Mouse (Mus musculus) brain, embryonic 14.5 days (tissue): ENCODE results near the gene Pla2g2f. TPM values are rescaled to one million over a fixed set of nuclear protein-coding genes. Genes with fewer than 3 reads are reported as not detected.

ENCODE experiments used
- DNase-seq: peaks from one replicate; pipeline ENCODE4 v3.0.0-alpha.2; 2011; ENCODE audit warnings: low read depth
- CTCF ChIP-seq: fragments of 200-500 bp; IDR thresholded peaks from 2 replicates; pipeline ENCODE4 v1.5.1; 2012; ENCODE audit warnings: inconsistent platforms, mild to moderate bottlenecking, moderate library complexity, borderline replicate concordance; ENCODE audit not compliant: insufficient read depth, insufficient read length; ENCODE audit errors: extremely low read depth
- POLR2A ChIP-seq: fragments of 200-500 bp; IDR thresholded peaks from 2 replicates; pipeline ENCODE4 v1.6.1; 2012; ENCODE audit warnings: mild to moderate bottlenecking, inconsistent platforms, borderline replicate concordance; ENCODE audit not compliant: poor library complexity, insufficient read depth, insufficient read length, severe bottlenecking; ENCODE audit errors: extremely low read depth
- polyA plus RNA-seq: library from polyadenylated mRNA; depleted of rRNA; stranded (reverse); fragments of >200 nt; gene quantifications from 2 replicates; pipeline ENCODE4 v1.2.3, GENCODE M21; 2012

Gene Pla2g2f
- polyA plus RNA-seq, 1 experiment: 0.16 TPM

GRCm38 (mm10) chr4:138729018-138729703 lies 28.3 kb downstream of the Pla2g2f start:
- no peak for TF ChIP-seq CTCF
- peak; percentile 85 for DNase-seq

GRCm38 (mm10) chr4:138725751-138726150 lies 31.7 kb downstream of the Pla2g2f start:
- DNase-seq: no peak
- TF ChIP-seq CTCF (no peak), POLR2A (no peak)

GRCm38 (mm10) chr4:138725127-138725461 lies 32.3 kb downstream of the Pla2g2f start:
- TF ChIP-seq CTCF (no peak), POLR2A (no peak)
- peak; percentile 84 for DNase-seq

- no peak for DNase-seq
- TF ChIP-seq CTCF (no peak), POLR2A (no peak)
These were observed 32.9 kb downstream of the Pla2g2f start, which contains the start of gene Pla2g2c for GRCm38 (mm10) chr4:138724354-138725126. TSS of gene Pla2g2c (plus strand) at chr4:138724792.

- TF ChIP-seq CTCF: no peak
- TF ChIP-seq POLR2A: no peak
These were observed 33.7 kb downstream of the Pla2g2f start for GRCm38 (mm10) chr4:138723493-138724281.

GRCm38 (mm10) chr4:138719264-138719596 lies 38.2 kb downstream of the Pla2g2f start:
- no peak for TF ChIP-seq POLR2A
- no peak for TF ChIP-seq CTCF
- no peak for DNase-seq

More at GRCm38 (mm10) chr4:138723493-138724281, 33.7 kb downstream of the Pla2g2f start:
- peak; percentile 43 for DNase-seq

- no peak for DNase-seq
- no peak for TF ChIP-seq CTCF
- TF ChIP-seq POLR2A: no peak
These were observed 38.7 kb downstream of the Pla2g2f start for GRCm38 (mm10) chr4:138718586-138719263.

GRCm38 (mm10) chr4:138716697-138717096 lies 40.7 kb downstream of the Pla2g2f start:
- TF ChIP-seq CTCF (no peak), POLR2A (no peak)
- no peak for DNase-seq

GRCm38 (mm10) chr4:138714186-138714585 lies 43.2 kb downstream of the Pla2g2f start:
- no peak for DNase-seq
- no peak for TF ChIP-seq POLR2A
- TF ChIP-seq CTCF: no peak

- no peak for DNase-seq
- TF ChIP-seq POLR2A: no peak
- TF ChIP-seq CTCF: no peak
These were observed 44.8 kb downstream of the Pla2g2f start for GRCm38 (mm10) chr4:138712621-138713020.

- TF ChIP-seq CTCF (no peak), POLR2A (no peak)
- no peak for DNase-seq
These were observed 45.3 kb downstream of the Pla2g2f start for GRCm38 (mm10) chr4:138712096-138712495.
